Mouse (Mus musculus): ENCODE measurements around the gene Sgpp2.

DNA sequence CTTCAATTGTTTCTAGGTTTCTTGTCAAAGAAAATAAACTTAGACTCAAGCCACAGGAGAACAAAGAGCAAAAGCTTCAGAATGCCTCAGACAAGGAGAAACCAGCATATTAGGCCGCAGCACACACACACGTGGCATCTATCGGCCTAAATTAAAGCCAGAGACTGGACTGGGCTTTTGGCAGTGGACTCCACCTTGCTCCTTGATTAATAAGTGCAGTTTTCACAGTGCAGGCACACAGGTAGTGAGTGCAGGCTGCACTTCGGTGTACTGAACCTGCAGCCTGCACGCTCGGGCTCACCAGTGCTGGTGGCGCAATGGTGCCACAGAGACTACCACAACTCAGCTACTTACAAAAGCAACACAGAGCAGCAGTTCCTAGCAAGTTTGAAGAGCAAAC is 132.9 kb downstream of the Sgpp2 start:
- TF ChIP-seq TAL1 (conservative IDR thresholded peaks at IDR 0.05; ENCODE audit: low read depth, low read length): no peak
- TF ChIP-seq CTCF (IDR thresholded peaks at IDR 0.05; ENCODE audit: low read depth, low read length): no peak
- TF ChIP-seq POLR2AphosphoS5 (IDR thresholded peaks at IDR 0.05; ENCODE audit: insufficient replicate concordance, low read depth, low read length): no peak

All from G1E (cell line).